Mouse (Mus musculus) kidney, adult 18-20 months (tissue): ENCODE data around the gene Cdkn2aipnl.
A peak's percentile ranks its signal among the peaks of the same experiment; 100 is the strongest.

ENCODE experiments used
- DNase-seq: peaks from one replicate; pipeline ENCODE4 v3.0.0; 2021

The Cdkn2aipnl gene

GRCm38 (mm10) chr11:51967443-51968401 is at the start of gene Cdkn2aipnl:
Cdkn2aipnl (plus strand) TSS chr11:51967661.
- DNase-seq = peak; percentile 98

- no peak for DNase-seq
These were observed 49.5 kb upstream of the Cdkn2aipnl start for GRCm38 (mm10) chr11:51917951-51918350.

GRCm38 (mm10) chr11:51918576-51918975 is 48.9 kb upstream of the Cdkn2aipnl start:
- no peak for DNase-seq

GRCm38 (mm10) chr11:51921355-51922125 is 45.9 kb upstream of the Cdkn2aipnl start:
- peak; percentile 54 for DNase-seq

- no peak for DNase-seq
These were observed 45.0 kb upstream of the Cdkn2aipnl start for GRCm38 (mm10) chr11:51922421-51922841.

- no peak for DNase-seq
These were observed 41.9 kb upstream of the Cdkn2aipnl start for GRCm38 (mm10) chr11:51925595-51925994.

GRCm38 (mm10) chr11:51926385-51926784 is 41.1 kb upstream of the Cdkn2aipnl start:
- no peak for DNase-seq

- no peak for DNase-seq
These were observed 40.4 kb upstream of the Cdkn2aipnl start for GRCm38 (mm10) chr11:51927106-51927505.

- DNase-seq = no peak
These were observed 36.3 kb upstream of the Cdkn2aipnl start for GRCm38 (mm10) chr11:51931138-51931537.

GRCm38 (mm10) chr11:51931790-51932189 is 35.7 kb upstream of the Cdkn2aipnl start:
- DNase-seq = no peak

- DNase-seq = no peak
These were observed 33.2 kb upstream of the Cdkn2aipnl start for GRCm38 (mm10) chr11:51934230-51934629.

GRCm38 (mm10) chr11:51935636-51936434 is 31.6 kb upstream of the Cdkn2aipnl start:
- no peak for DNase-seq

- no peak for DNase-seq
These were observed 30.1 kb upstream of the Cdkn2aipnl start for GRCm38 (mm10) chr11:51937361-51937781.

GRCm38 (mm10) chr11:51938817-51939589 is 28.5 kb upstream of the Cdkn2aipnl start:
- no peak for DNase-seq

GRCm38 (mm10) chr11:51939590-51939955 is 27.9 kb upstream of the Cdkn2aipnl start:
- DNase-seq = no peak

- no peak for DNase-seq
These were observed 26.9 kb upstream of the Cdkn2aipnl start for GRCm38 (mm10) chr11:51940511-51940955.

- no peak for DNase-seq
These were observed 24.6 kb upstream of the Cdkn2aipnl start for GRCm38 (mm10) chr11:51942602-51943499.

GRCm38 (mm10) chr11:51943500-51943841 is 24.0 kb upstream of the Cdkn2aipnl start:
- no peak for DNase-seq

- no peak for DNase-seq
These were observed 23.2 kb upstream of the Cdkn2aipnl start for GRCm38 (mm10) chr11:51944239-51944638.

- DNase-seq = no peak
These were observed 21.9 kb upstream of the Cdkn2aipnl start for GRCm38 (mm10) chr11:51945548-51945947.

GRCm38 (mm10) chr11:51946144-51946543 is 21.3 kb upstream of the Cdkn2aipnl start:
- no peak for DNase-seq
